Mouse (Mus musculus): ENCODE data around the gene Prss22.

Prss22 gene

DNA sequence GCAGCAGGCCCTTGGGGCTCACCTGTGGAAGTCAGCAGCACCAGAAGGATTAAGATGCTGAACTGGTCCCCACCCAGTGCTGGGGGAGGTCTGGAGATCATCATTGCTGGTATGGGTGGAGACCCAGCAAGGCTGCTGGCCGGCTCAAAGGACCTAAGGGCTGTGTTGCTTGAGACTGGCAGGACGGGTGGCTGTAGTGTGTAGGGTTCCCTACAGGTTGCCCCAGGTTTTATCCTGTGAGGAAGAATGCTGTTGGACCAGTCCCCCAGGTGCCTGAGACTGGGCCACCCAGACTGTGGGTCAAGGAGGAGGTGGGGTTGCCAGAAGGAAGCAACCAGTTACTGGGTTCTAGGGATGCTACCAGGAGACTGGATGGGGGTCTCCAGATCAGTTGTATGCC lies at the start of gene Prss22:
Gene Prss22, minus strand, starts transcription at position 200 of the 400 bp plus-strand sequence.
- no peak for DNase-seq (ENCODE audit: low read depth, low spot score)

DNA sequence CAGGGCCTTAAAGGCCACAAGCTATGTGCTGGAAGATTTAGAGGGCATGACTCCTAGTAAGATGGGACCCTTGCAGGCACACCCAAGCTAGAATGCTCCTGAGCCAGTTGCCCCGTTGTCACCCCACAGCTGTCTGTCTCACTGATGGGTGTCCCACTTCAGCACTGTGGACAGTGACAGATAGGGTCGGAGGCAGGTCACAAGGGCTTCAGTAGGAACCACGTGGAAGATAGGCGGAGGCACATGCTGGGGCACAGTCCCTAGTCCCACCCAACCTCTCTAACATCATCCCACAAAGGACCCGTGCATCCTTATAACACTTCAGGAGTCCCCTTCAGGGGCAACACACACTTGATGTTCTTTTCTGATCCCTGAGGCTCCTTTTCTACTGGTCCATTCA lies 48.1 kb upstream of the Prss22 start:
- no peak for DNase-seq (ENCODE audit: low read depth, low spot score)

DNA sequence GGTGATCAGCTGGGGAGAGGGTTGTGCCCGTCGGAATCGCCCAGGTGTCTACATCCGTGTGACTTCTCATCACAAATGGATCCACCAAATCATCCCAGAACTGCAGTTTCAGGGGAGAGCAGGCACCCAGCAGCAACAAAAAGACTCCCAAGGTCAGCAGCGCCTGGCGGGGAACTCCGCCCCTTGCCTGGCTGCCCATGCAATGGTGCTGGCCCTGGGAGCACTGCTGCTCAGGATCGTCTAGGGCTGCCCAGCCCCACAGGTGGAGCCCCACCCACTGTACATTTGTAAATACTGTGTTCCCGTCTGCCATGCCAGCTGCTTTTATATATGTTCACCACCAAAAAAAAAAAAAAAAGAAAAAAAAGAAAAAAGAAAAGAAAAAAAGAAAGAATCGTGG lies 47.7 kb upstream of the Prss22 start:
- no peak for DNase-seq (ENCODE audit: low read depth, low spot score)

DNA sequence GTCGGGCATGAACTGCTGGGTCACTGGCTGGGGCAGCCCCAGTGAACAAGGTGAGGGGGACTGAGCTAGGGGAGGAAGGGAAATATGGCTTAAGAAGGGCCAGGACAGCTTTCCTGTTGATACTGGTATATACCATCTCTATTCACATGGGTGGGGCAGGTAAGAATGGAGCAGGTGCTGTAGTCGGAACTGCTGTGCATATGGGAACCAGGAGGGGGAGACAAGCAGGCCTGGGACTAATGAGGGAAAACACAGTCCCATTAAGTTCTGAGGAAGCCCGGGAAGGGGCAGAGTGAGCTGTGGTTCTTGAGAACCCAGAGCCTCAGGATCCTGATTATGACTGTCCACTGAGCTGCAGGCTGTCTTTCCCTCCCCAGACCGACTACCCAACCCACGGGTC lies 46.6 kb upstream of the Prss22 start:
- no peak for DNase-seq (ENCODE audit: low read depth, low spot score)

DNA sequence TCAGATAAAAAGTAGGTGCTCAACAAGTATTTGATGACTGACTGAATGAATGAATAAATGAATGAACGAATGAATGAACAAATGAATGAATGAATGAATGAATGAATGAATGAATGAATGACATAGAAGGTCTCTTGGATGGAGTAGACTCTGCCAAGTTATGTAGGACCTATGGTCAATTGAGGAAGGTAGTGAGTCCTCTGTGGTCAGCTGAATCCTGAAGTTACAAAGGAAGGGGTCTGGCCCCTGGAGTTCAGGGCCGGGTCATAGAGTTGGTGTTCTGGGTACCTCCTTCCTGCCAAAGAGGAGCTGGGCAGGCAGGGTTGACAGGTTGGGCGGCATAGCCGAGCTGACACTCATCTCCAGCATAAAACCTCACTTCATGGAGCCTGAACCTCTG lies 39.9 kb upstream of the Prss22 start, which contains the start of gene Prss27:
Gene Prss27, plus strand, starts transcription at position 301 of the 400 bp plus-strand sequence.
- DNase-seq (ENCODE audit: low read depth, low spot score), result no peak

DNA sequence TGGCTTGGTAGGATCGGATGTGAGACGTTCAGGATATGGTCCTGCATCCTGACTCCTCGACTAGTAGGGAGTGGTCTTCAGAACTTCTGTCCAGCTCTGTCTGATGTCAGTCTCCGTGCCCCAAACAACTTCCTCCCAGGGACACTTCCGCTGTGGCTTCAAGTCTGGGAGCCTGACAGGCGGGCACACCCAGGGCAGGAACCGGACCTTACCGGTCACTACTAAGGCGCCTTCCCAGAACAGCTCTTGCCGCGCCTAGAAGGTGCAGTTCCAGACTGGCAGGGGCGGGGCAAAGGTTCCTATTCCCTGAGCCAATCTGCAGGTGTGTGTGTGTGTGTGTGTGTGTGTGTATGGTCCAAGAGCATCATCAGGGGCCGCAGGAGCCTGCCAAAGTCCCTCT lies 39.5 kb upstream of the Prss22 start:
- DNase-seq (ENCODE audit: low read depth, low spot score), result no peak

DNA sequence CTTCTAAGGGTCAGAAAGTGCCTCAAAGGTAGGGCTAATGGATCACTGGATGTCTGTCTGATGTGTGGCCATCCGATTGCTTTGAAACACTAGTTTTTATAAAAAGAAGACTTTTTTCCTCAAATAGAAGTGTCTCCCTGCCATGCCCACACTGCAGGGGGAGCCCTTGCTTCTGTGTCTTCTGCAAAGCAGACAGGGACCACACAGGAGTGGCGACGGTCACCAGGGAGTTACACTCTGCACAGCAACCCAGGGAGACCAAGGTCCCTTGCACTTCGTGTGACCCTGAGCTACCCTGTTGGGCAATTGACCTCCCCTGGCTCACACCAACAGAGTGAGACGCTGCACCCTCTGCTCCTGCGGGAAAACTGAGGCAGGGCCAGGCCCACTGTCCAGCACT lies 39.1 kb upstream of the Prss22 start:
- no peak for DNase-seq (ENCODE audit: low read depth, low spot score)

DNA sequence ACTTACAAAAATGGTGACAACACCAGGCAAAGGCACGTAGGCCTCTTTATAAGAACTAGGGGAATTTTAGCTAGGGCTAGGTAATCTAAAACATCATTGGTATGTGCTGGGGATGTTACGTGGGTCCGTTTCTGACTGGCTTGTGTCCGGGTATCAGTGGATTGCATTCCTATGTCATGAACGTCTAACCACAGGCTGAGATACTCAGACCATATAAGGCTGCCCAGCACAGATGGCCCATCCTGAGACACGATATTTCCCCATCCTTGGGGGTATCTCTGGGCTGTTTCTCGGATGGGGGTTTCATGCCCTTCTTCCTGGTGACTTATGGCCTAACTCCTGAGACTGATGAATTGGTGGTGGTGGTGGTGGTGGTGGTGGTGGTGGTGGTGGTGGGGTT lies 37.2 kb upstream of the Prss22 start:
- DNase-seq (ENCODE audit: low read depth, low spot score), result no peak

DNA sequence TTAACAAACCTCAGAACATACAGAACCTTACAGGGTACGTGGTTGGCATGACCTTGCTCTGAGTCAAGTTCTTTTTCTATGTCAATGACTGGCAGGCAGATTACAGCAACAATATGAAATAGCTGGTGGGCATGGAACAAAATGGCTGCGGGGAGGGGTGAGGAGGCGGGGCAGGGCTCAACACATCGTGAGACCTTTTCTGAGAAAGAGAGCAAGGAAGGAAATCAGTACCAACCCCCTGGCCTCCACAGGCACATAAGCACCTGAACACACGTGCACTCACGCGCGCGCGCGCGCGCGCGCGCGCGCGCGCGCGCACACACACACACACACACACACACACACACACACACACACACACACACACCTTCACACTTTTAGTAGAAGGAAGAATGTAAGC lies 32.7 kb upstream of the Prss22 start:
- DNase-seq (ENCODE audit: low read depth, low spot score), result no peak

DNA sequence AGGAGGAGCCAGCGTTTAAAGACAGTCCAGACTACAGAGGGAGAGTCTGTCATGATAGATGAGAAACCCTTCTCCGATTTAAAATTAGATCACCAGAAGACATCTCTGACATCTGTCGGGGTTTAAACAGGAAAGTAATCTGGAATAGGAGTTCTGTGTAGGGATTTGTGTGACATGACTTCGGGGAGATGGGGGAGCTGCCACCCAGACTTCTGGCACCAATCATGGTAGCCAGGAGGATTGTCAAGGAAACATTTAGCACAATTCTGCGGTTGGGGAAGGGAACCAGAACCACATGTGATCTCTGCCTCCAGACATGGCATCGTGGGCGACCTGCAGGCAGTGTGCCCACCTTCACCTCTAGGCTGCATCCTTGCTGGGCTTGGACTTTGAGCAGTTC lies 31.6 kb upstream of the Prss22 start:
- no peak for DNase-seq (ENCODE audit: low read depth, low spot score)

DNA sequence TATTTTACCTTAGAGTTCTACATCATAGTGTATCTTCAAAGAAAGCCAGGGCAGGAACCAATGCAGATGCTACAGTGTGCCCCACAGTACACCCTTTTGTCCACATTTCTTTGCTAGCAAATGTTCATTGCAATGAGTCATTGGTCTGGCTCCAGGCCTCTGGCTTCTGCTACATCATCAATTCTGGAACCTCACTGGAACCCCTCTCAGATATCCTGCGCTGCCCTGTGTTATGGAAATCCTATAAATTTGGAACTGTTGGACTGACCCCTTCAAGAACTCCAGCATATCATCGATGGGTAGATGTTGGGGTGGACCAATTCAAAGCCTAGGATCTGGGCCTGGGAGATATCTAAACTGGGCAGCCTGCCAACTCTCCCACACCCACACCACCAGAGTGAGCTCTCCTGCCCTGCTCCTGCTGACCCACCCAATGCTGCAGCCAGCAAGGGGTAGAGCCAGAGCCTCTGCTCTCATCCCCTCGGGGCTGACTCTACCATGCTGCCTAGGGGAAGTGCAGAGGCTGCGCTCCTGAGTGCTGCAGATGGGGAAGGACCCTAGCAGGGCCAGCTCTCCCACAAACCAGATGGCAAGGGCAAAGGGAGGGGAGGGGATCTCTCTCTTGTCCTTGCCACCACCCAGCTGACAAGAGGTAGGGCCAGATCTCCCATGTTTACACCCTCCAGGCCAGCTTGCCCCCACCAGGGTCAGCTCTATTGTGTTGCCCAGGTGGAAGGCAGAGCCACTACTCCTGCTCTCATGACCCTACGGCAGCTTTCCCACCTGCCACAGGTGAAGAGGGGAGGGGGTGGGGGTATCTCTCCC lies 23.7 kb upstream of the Prss22 start:
- no peak for DNase-seq (ENCODE audit: low read depth, low spot score)

DNA sequence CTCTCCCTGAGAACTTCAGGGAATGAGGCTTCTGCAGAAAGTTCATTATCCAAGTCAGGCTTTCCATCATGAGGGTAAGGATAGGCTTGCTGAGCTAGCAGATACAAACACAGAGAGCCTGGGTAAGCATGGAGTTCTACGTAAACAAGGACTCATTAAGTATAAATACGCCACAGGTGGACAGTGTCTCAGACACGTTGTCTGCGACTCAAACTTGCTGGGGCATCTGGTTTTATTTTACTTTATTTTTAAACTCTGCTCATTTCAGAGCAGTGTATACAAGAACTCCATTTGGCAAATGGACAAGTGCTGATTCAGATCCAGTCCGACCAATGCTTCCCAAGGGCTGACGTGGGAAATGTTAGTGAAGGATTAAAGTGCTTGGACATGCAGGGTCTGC lies 22.8 kb upstream of the Prss22 start:
- no peak for DNase-seq (ENCODE audit: low read depth, low spot score)

DNA sequence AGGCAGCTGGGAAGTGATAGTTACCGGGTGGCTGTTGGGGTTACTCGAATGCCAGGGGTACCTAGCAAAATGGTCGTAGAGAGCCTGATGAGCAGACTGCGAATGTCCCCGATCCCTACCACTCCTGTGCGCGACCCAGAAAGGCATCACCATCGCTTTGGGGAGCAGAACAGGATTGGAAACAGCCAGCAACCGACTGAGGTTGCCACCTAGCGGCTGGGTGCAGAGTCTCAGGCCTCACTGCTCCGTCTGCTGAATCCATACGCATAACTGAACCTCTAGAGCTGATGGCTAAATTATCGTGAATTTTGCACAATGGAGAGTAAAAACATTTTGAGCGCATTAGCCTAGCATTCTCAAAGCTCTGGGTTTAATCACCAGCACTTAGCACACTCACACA lies 17.8 kb upstream of the Prss22 start:
- no peak for DNase-seq (ENCODE audit: low read depth, low spot score)

DNA sequence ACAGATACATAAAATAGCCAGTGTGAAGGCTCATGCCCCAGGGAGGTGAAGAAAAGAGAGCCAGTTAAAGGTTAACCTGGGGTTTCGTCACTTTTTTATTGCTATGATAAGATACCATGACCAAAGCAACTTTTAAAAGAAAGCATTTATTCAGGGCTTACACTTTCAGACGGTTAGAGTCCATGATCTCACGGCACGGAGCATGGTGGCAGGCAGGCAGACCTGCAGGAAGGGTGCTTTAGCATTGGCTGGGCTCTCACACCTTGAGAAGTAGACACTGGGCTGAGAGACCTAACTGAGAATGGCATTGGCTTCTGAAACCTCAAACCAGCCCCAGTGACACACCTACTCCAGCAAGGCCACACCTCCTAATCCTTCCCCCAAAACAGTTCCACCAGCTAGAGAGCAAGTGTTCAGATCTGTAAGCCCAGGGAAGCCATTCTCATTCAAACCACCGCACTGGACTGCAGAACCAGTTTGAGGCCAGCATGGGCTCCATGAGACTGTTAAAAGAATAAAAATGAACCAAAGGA lies 16.6 kb upstream of the Prss22 start:
- no peak for DNase-seq (ENCODE audit: low read depth, low spot score)

DNA sequence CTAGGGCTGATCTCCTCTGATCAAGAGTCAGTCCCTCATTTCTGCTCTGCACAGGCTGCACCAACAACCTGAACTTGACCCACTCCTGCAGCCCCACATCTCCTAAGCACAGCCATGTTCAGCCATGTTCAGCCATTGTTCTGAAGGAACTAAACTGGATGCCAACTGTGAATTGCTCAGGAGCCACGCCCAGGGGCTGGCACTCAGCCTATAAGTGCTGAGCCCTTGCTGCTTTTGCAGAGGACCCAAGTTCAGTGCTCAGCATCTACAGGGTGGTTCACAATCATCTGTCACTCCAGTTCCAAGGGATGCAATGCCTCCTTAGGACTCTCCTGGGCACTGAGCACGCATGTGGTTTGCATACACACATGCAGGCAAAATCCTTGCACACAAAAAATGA lies 15.0 kb upstream of the Prss22 start:
- no peak for DNase-seq (ENCODE audit: low read depth, low spot score)

DNA sequence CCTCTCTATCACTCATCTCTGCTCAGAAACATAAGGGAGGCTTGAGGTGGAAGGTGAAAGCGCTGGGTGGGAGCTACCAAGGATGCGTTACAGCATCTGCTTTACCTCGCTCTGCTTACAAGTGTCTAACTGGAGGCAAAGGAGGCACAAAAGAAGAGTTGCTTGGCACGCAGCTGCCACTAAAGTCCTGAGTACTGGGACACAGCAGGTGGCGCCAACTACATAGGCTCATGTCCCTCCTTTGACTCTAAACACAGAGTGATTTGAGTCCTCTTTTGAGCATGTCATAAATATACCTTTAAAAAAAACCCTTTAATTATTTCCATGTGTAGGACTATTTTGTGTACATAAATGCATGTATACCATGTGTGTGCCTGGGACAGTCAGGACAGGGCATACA lies 11.7 kb upstream of the Prss22 start:
- no peak for DNase-seq (ENCODE audit: low read depth, low spot score)

DNA sequence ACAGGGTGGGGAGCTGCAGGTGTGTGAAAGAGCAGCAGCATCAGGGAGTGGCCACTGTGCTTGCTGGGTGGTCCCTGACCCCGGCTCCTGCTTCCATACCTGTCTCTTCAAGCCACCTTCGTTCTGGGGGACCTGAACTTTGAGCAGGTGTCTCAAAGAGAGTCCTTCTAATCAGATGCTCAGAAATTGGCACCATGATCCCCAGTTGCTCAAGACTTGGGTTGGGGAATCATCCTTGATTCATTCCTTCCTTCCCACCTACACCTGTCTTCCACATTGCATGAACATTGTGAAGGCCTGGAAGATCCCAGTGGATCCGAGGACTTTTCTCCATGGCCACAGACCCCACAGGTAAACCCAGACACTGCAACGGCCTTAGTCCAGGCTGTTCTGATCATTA lies 10.2 kb upstream of the Prss22 start:
- DNase-seq (ENCODE audit: low read depth, low spot score), result no peak

DNA sequence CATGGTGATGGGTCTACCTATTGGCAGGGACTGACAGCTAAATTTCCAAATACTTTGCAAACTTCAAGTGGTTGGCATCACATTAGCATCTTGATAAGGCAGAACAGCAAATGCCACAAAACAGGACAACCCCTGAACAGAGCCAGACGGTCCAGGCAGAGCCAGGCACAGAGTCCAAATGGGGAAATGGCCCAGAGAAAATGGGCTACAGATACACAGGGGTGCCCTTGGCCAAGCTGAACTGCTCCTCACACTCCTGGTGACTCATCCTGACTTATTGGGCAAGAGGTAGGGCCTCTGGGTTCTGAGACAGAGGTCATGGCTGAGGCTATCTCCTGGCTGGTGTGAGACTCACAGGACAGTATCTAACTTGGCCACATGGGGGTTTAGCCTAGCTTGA lies 9.5 kb upstream of the Prss22 start:
- no peak for DNase-seq (ENCODE audit: low read depth, low spot score)

DNA sequence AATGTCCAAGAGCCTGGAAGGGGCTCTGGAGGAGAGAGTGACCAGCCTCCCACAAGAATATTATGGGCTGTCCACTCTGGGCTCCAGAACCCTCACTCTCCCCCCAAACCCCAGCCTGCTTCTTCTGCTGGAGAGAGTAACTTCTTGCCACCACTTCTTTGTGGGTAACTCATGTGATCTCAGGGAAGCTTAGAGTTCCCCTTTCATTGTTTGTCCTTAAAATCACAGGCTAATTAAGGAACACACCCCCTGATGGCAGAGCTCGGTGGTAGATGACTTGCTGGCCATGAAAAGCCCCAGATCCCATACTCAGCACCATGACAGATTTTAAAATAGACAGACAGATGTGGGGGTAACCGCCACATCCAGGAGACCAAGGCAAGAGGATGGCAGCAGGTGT lies 9.0 kb upstream of the Prss22 start:
- no peak for DNase-seq (ENCODE audit: low read depth, low spot score)

DNA sequence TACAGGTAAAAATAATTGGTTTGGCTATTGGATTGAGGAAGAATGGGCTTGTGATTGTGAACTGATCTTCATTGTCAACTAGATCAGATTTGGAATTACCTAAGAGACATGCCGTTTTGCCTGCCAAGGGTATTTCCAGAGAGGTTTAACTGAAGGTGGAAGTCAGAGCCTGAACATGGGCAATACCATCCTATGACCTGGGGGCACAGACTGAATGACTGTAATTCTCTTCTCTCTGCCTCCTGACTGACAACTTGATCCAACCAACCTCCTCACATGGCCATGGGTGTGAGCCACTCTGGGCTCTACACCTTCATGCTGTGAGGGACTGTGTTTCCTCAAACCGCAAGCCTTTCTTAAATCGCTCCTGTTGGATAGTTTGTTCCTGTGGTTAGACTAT lies 7.1 kb upstream of the Prss22 start:
- DNase-seq (ENCODE audit: low read depth, low spot score), result no peak

DNA sequence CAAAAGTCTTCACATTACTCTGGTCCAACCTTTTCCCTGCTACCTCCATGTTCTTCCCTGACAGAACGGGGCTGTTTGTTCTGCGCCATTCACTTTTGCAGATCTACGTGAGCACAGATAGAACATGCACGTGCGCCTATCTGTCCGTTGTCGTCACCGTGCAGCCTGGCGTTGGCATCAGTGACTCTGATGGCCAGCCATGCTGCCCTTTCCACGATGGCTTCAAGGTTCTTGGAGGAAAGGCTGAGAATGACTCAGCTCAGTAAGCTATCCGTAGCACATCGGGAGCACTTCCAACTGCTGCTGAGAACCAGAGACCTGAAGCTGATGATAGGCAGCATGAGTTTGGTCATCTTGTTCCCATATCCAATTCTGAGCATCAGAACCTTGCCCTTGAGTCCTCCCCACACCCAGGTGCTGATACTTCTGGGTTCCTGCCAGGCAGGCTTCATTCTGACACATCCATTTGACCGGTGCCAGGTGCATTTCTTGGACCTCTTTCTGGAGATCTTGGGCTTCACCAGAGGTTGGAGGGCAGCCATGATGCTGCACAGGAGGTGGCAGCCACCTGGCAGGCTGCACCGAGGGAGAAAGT lies 6.3 kb upstream of the Prss22 start:
- no peak for DNase-seq (ENCODE audit: low read depth, low spot score)

DNA sequence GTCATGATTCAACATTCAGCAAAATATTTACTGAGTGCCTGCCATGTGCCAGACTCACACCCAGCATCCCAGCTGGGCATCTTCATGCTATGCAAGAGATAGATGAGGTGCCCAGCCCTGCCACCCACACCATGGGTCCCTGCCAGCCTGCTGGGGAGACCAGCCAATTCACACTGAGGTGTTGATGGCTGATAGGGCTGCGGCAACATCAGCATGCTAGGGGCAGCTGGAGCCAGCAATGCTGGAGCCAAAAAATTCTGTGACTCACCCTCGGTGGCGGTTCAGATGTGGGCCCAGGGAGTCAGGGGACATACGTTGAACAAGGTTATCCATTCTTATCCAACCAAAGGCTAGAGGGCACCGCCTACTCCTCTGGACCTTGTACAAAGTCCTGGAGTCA lies 2.5 kb upstream of the Prss22 start:
- no peak for DNase-seq (ENCODE audit: low read depth, low spot score)

DNA sequence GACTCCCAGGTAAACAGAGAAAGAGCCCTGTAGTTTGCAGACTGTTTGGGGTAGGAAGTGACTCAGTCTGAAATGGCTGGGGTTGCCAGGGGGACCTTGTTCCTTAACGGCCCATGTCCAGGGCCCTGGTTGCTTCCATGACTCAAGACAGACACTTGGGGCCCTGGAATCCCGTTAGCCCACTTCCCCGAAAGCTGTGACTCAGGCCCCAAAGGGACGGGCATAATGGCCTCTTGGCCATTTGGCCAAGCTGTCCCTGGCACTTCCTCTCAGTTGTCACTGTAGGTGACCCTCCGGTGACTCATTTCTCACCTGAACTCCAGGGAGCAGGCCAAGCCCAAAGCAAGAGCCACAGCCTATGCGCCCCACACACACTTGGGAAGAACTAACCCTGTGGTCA lies 483 bp upstream of the Prss22 start:
- DNase-seq (ENCODE audit: low read depth, low spot score), result no peak

All from embryo, embryonic 11.5 days (tissue).